In the genomic region with DNA sequence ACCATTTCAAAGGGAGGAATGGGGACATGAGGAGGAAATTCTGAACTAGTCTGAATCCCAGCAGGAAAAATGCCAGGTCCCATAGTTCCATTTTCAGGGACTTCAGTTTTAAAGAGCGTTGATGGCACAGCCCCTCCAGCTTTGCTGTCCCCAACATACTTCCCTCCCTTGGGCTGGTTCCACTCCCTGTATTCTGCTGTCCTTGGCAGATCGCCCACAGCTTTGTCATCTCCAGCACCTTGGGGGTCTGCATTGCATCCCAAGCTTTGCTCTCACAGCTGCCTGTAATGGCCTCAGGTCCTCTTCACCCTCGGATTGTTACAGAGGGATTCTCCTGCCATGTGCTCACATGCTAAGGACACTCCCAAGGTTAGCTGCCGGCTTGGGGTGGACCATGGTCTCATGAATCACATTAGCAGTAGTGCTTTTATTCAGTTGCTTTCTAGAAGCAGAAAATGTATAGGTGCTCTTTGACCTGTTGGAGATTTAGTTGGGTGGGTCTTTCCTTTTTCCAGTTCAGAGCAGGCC, we compare ENCODE assay signal across 12 mouse cellular contexts.
"Had no signal": no experiment of that assay in that cellular context is flagged by ENCODE, and none has a peak within 500 bp of the region (broad histone marks: within the 10 kb centered on the region; RNA-seq: fewer than 3 reads in every experiment).

No protein-coding gene starts in this region.

- H3K9me3 ChIP-seq: limb, embryonic 15.5 days; midbrain, embryonic 12.5 days; neural tube, embryonic 13.5 days had no signal

- H3K9ac ChIP-seq: limb, embryonic 15.5 days; liver, embryonic 12.5 days; lung, embryonic 14.5 days; midbrain, embryonic 12.5 days; neural tube, embryonic 13.5 days had no signal

- H3K4me3 ChIP-seq: left cerebral cortex, adult 2 months; limb, embryonic 15.5 days; liver, embryonic 12.5 days; midbrain, embryonic 12.5 days; neural tube, embryonic 13.5 days had no signal

- ATAC-seq: liver, embryonic 12.5 days had no signal

- H3K27me3 ChIP-seq: limb, embryonic 15.5 days; liver, embryonic 12.5 days; midbrain, embryonic 12.5 days; neural tube, embryonic 13.5 days had no signal

- H3K4me1 ChIP-seq: limb, embryonic 15.5 days; liver, embryonic 12.5 days; midbrain, embryonic 12.5 days had no signal

- DNase-seq: kidney, adult 18-20 months; kidney, postnatal 10 days; lung, embryonic 14.5 days; right cerebral cortex, adult 18-20 months; right cerebral cortex, postnatal 4 days; spleen, adult 18-20 months; thymus, postnatal 36 days had no signal

- H3K4me2 ChIP-seq: limb, embryonic 15.5 days; liver, embryonic 12.5 days; lung, embryonic 14.5 days; midbrain, embryonic 12.5 days; neural tube, embryonic 13.5 days had no signal

- H3K27ac ChIP-seq: limb, embryonic 15.5 days; liver, embryonic 12.5 days; midbrain, embryonic 12.5 days; neural tube, embryonic 13.5 days had no signal

- H3K36me3 ChIP-seq: limb, embryonic 15.5 days; midbrain, embryonic 12.5 days; neural tube, embryonic 13.5 days had no signal
